Mouse (Mus musculus) hindbrain, embryonic 13.5 days (tissue): Measurements from ENCODE around the gene BC049730. TPM values are rescaled to one million over a fixed set of nuclear protein-coding genes. Genes with fewer than 3 reads are reported as not detected.
"Not testable (repeated sequence)": the region's sequence is repeated elsewhere in the genome, so short reads cannot be mapped to it uniquely, and the experiment has no call there.

Experiments used
- ATAC-seq: fragments of 200-750 bp; cut with Nextera tagmentation; 2 replicates; pipeline ENCODE4 v1.8.0; 2017; ENCODE audit warnings: moderate TSS enrichment; ENCODE audit not compliant: low FRiP score
- H3K27ac ChIP-seq: fragments of 300-500 bp; sonication (generic); 2 replicates; pipeline ENCODE4 v1.5.1; 2015; ENCODE audit warnings: inconsistent platforms, mild to moderate bottlenecking, moderate library complexity
- H3K27me3 ChIP-seq: fragments of 300-500 bp; sonication (generic); 2 replicates; pipeline ENCODE4 v1.6.1; 2015; ENCODE audit warnings: mild to moderate bottlenecking, inconsistent platforms
- H3K36me3 ChIP-seq: fragments of 300-500 bp; sonication (generic); 2 replicates; pipeline ENCODE4 v1.6.1; 2015; ENCODE audit warnings: mild to moderate bottlenecking, inconsistent platforms
- H3K4me1 ChIP-seq: fragments of 300-500 bp; sonication (generic); replicated peaks from 2 replicates; pipeline ENCODE4 v1.6.1; 2015; ENCODE audit warnings: inconsistent platforms
- H3K4me2 ChIP-seq: fragments of 300-500 bp; sonication (generic); 2 replicates; pipeline ENCODE4 v1.6.1; 2015; ENCODE audit warnings: inconsistent platforms, mild to moderate bottlenecking, moderate library complexity
- H3K4me3 ChIP-seq: fragments of 300-500 bp; sonication (generic); 2 replicates; pipeline ENCODE4 v1.5.1; 2015; ENCODE audit warnings: mild to moderate bottlenecking, inconsistent platforms
- H3K9ac ChIP-seq: fragments of 300-500 bp; sonication (generic); 2 replicates; pipeline ENCODE4 v1.6.1; 2015; ENCODE audit warnings: mild to moderate bottlenecking, inconsistent platforms
- H3K9me3 ChIP-seq: fragments of 300-500 bp; sonication (generic); 2 replicates; pipeline ENCODE4 v1.6.1; 2016; ENCODE audit warnings: inconsistent platforms
- WGBS: fragments of 180-500 bp; shearing (Covaris S2); methylation state at CpG from one replicate; pipeline ENCODE4 v1.1.7; 2015; 5-methylcytosine and 5-hydroxymethylcytosine counted together
- polyA plus RNA-seq: library from polyadenylated mRNA; unstranded; fragments of >200 nt; fragmentation: Nextera tagmentation; extraction: Ambion mirVana; gene quantifications from 2 replicates; pipeline ENCODE4 v1.2.1, GENCODE M21; 2015

Gene BC049730
- polyA plus RNA-seq, result not detected in 2 replicates

- Histone ChIP-seq H3K27ac (no peak within 1 kb of the TSS), H3K27me3 (0 out of 2 replicates have a peak, but pooled peaks cover 2% of the 10 kb centered on the region), H3K9me3 (no peaks in the 10 kb centered on the region), H3K4me2 (no peak within 1 kb of the TSS), H3K4me3 (no peak within 1 kb of the TSS), H3K4me1 (no peaks in the 10 kb centered on the region), H3K36me3 (no peaks in the 10 kb centered on the region), H3K9ac (no peak within 1 kb of the TSS)
- no peak for ATAC-seq
- WGBS, result 92% methylated on average over 14 of the region's 14 CpGs
Measured at GRCm38 (mm10) chr7:24708832-24709292, at the start of gene BC049730. TSS of gene BC049730 (plus strand) at chr7:24709242.

- no peak overlapping the region for H3K9ac ChIP-seq
- no peaks in the 10 kb centered on the region for H3K4me1 ChIP-seq
- H3K4me2 ChIP-seq, result no peak overlapping the region
- no peaks in the 10 kb centered on the region for H3K36me3 ChIP-seq
- no peak for ATAC-seq
- H3K27ac ChIP-seq, result no peak overlapping the region
- no peaks in the 10 kb centered on the region for H3K27me3 ChIP-seq
- no peaks in the 10 kb centered on the region for H3K9me3 ChIP-seq
- no peak overlapping the region for H3K4me3 ChIP-seq
- WGBS, result 59% methylated on average over 12 of the region's 12 CpGs
Measured at GRCm38 (mm10) chr7:24659737-24660357, 49.2 kb upstream of the BC049730 start.

GRCm38 (mm10) chr7:24661118-24661904 lies 47.7 kb upstream of the BC049730 start:
- Histone ChIP-seq H3K27ac (no peak overlapping the region), H3K9ac (no peak overlapping the region), H3K4me2 (no peak overlapping the region), H3K9me3 (no peaks in the 10 kb centered on the region), H3K36me3 (no peaks in the 10 kb centered on the region), H3K27me3 (no peaks in the 10 kb centered on the region), H3K4me1 (no peaks in the 10 kb centered on the region), H3K4me3 (no peak overlapping the region)
- WGBS, result 74% methylated on average over 17 of the region's 17 CpGs
- ATAC-seq, result no peak

- ATAC-seq, result peak; percentile 69
- WGBS, result 17% methylated on average over 8 of the region's 8 CpGs
Measured at GRCm38 (mm10) chr7:24662575-24662974, 46.5 kb upstream of the BC049730 start.

GRCm38 (mm10) chr7:24664301-24664700 lies 44.7 kb upstream of the BC049730 start:
- H3K27me3 ChIP-seq, result no peaks in the 10 kb centered on the region
- H3K27ac ChIP-seq, result no peak overlapping the region
- H3K4me3 ChIP-seq, result no peak overlapping the region
- no peaks in the 10 kb centered on the region for H3K36me3 ChIP-seq
- H3K9ac ChIP-seq, result no peak overlapping the region
- no peak for ATAC-seq
- WGBS, result 49% methylated on average over 8 of the region's 8 CpGs
- no peak overlapping the region for H3K4me2 ChIP-seq
- no peaks in the 10 kb centered on the region for H3K9me3 ChIP-seq
- H3K4me1 ChIP-seq, result no peaks in the 10 kb centered on the region

More at GRCm38 (mm10) chr7:24662575-24662974, 46.5 kb upstream of the BC049730 start:
- Histone ChIP-seq H3K27me3 (no peaks in the 10 kb centered on the region), H3K4me2 (no peak overlapping the region), H3K9me3 (no peaks in the 10 kb centered on the region), H3K4me3 (no peak overlapping the region), H3K27ac (no peak overlapping the region), H3K4me1 (no peaks in the 10 kb centered on the region), H3K9ac (no peak overlapping the region), H3K36me3 (no peaks in the 10 kb centered on the region)

- Histone ChIP-seq H3K9me3 (no peaks in the 10 kb centered on the region), H3K4me2 (no peak overlapping the region), H3K36me3 (no peaks in the 10 kb centered on the region), H3K9ac (no peak overlapping the region), H3K4me1 (no peaks in the 10 kb centered on the region), H3K27ac (no peak overlapping the region), H3K27me3 (no peaks in the 10 kb centered on the region), H3K4me3 (no peak overlapping the region)
- WGBS, result 71% methylated on average over 9 of the region's 9 CpGs
- ATAC-seq, result no peak
Measured at GRCm38 (mm10) chr7:24664959-24665358, 44.1 kb upstream of the BC049730 start.

- Histone ChIP-seq H3K36me3 (no peaks in the 10 kb centered on the region), H3K27ac (no peak overlapping the region), H3K27me3 (no peaks in the 10 kb centered on the region), H3K4me3 (no peak overlapping the region), H3K4me2 (no peak overlapping the region), H3K4me1 (no peaks in the 10 kb centered on the region), H3K9me3 (no peaks in the 10 kb centered on the region), H3K9ac (no peak overlapping the region)
- 94% methylated on average over 23 of the region's 23 CpGs for WGBS
- ATAC-seq, result no peak
Measured at GRCm38 (mm10) chr7:24671944-24672439, 37.0 kb upstream of the BC049730 start.

- ATAC-seq, result no peak
- Histone ChIP-seq H3K27me3 (no peaks in the 10 kb centered on the region), H3K4me3 (no peak within 1 kb of the TSS), H3K9me3 (no peaks in the 10 kb centered on the region), H3K4me1 (no peaks in the 10 kb centered on the region), H3K9ac (no peak within 1 kb of the TSS), H3K4me2 (no peak within 1 kb of the TSS), H3K36me3 (no peaks in the 10 kb centered on the region), H3K27ac (no peak within 1 kb of the TSS)
- 93% methylated on average over 9 of the region's 9 CpGs for WGBS
Measured at GRCm38 (mm10) chr7:24676575-24676974, 32.5 kb upstream of the BC049730 start, which contains the start of gene Tex101. TSS of gene Tex101 (minus strand) at chr7:24676675.

- not testable (repeated sequence) for H3K4me3 ChIP-seq, H3K36me3 ChIP-seq, H3K4me2 ChIP-seq, ATAC-seq, H3K4me1 ChIP-seq, H3K9ac ChIP-seq, H3K27me3 ChIP-seq, H3K9me3 ChIP-seq, H3K27ac ChIP-seq
- WGBS, result 79% methylated on average over 7 of the region's 7 CpGs
Measured at GRCm38 (mm10) chr7:24684121-24684520, 24.9 kb upstream of the BC049730 start.

- ATAC-seq, H3K4me2 ChIP-seq, H3K4me3 ChIP-seq, H3K9ac ChIP-seq, H3K9me3 ChIP-seq, H3K36me3 ChIP-seq, H3K27me3 ChIP-seq, H3K27ac ChIP-seq, H3K4me1 ChIP-seq: not testable (repeated sequence)
- WGBS, result 86% methylated on average over 10 of the region's 10 CpGs
Measured at GRCm38 (mm10) chr7:24687519-24687918, 21.5 kb upstream of the BC049730 start.

- WGBS, result 87% methylated on average over 3 of the region's 3 CpGs
Measured at GRCm38 (mm10) chr7:24692693-24693092, 16.3 kb upstream of the BC049730 start.

GRCm38 (mm10) chr7:24697891-24698290 lies 11.2 kb upstream of the BC049730 start:
- not testable (repeated sequence) for H3K4me3 ChIP-seq, H3K4me1 ChIP-seq, ATAC-seq, H3K27ac ChIP-seq, H3K36me3 ChIP-seq, H3K9me3 ChIP-seq, H3K9ac ChIP-seq, H3K27me3 ChIP-seq, H3K4me2 ChIP-seq
- 96% methylated on average over 4 of the region's 4 CpGs for WGBS

More at GRCm38 (mm10) chr7:24692693-24693092, 16.3 kb upstream of the BC049730 start:
- H3K27me3 ChIP-seq, H3K4me3 ChIP-seq, H3K27ac ChIP-seq, H3K4me1 ChIP-seq, H3K9me3 ChIP-seq, ATAC-seq, H3K4me2 ChIP-seq, H3K36me3 ChIP-seq, H3K9ac ChIP-seq: not testable (repeated sequence)
